Mouse (Mus musculus) spleen, adult 2 months (tissue): Measurements from ENCODE around the gene Tmprss11c.

Experiments
- CTCF ChIP-seq: fragments of 200-500 bp; IDR thresholded peaks from 2 replicates; pipeline ENCODE4 v1.5.1; 2011; ENCODE audit warnings: mild to moderate bottlenecking, inconsistent platforms; ENCODE audit not compliant: insufficient read depth, insufficient read length, insufficient replicate concordance; ENCODE audit errors: extremely low read depth
- POLR2A ChIP-seq: fragments of 200-500 bp; IDR thresholded peaks from 2 replicates; pipeline ENCODE4 v1.6.1; 2011; ENCODE audit warnings: low read depth, low read length, inconsistent platforms

GRCm38 (mm10) chr5:86246559-86246958 is 42.5 kb downstream of the Tmprss11c start:
- TF ChIP-seq POLR2A (no peak), CTCF (no peak)
